9 mouse cellular contexts compared by ENCODE assay signal in the genomic region with DNA sequence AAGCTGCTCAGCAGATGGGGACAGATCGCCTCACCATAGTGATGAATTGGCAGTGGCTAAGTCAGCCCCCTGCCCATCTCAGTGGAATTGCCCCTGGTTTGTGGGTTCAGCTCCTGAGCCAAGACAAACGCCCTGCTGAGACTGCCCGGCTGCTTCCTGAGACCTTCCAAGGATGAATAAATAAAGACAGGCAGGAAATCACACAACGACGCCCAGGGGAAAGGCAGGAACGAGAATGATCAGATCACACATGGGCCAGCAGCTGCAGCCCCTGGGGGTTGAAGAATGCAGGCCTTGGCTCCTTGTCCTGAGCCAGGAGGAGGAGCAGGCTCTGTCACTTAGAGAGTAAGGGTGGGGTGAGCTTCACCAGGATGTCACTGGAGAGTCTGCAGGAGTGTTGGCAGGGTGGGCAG. TPM values are rescaled to one million over a fixed set of nuclear protein-coding genes. Genes with fewer than 3 reads are reported as not detected.
DNase-seq lines count a peak whose midpoint lies in the region; ATAC-seq lines count a peak whose summit lies in the region.
"Had no signal": no experiment of that assay in that cellular context is flagged by ENCODE, and none has a peak within 500 bp of the region (broad histone marks: within the 10 kb centered on the region; RNA-seq: fewer than 3 reads in every experiment).

No protein-coding gene starts in this region.

- peaks cover 27% of the 10 kb centered on the region for H3K4me1 ChIP-seq in heart, embryonic 13.5 days
- peaks cover 21% of the 10 kb centered on the region for H3K4me1 ChIP-seq in kidney, embryonic 16.5 days (ENCODE audit: insufficient read depth, low read length)
- peaks cover 21% of the 10 kb centered on the region for H3K4me1 ChIP-seq in neural tube, embryonic 12.5 days

- peak; percentile 73 for DNase-seq in left cerebral cortex, postnatal 4 days
- no peak for DNase-seq in left cerebral cortex, postnatal 14 days (ENCODE audit: low spot score in 2 of 2)
- DNase-seq in right cerebral cortex, postnatal 25 days = no peak
- no peak for DNase-seq in layer of hippocampus, adult 9-11 months

- no peaks in the 10 kb centered on the region for H3K9me3 ChIP-seq in heart, embryonic 13.5 days
- no peaks in the 10 kb centered on the region for H3K9me3 ChIP-seq in kidney, embryonic 16.5 days (ENCODE audit: low read length)
- H3K9me3 ChIP-seq in neural tube, embryonic 12.5 days = no peaks in the 10 kb centered on the region

- 0 out of 2 replicates have a peak overlapping the region, but pooled peaks have one; percentile 12 for H3K9ac ChIP-seq in heart, embryonic 13.5 days
- H3K9ac ChIP-seq in kidney, embryonic 16.5 days (replicated peaks; ENCODE audit: low read length) = no peak overlapping the region
- no peak overlapping the region for H3K9ac ChIP-seq in neural tube, embryonic 12.5 days

- H3K27ac ChIP-seq in heart, embryonic 13.5 days (replicated peaks) = 0 out of 2 replicates have a peak overlapping the region, but pooled peaks have one; percentile 55
- H3K27ac ChIP-seq in kidney, embryonic 16.5 days (ENCODE audit: low read length) = peak overlapping the region; percentile 59
- 0 out of 2 replicates have a peak overlapping the region, but pooled peaks have one; percentile 27 for H3K27ac ChIP-seq in neural tube, embryonic 12.5 days

- no peaks in the 10 kb centered on the region for H3K27me3 ChIP-seq in heart, embryonic 13.5 days (replicated peaks)
- H3K27me3 ChIP-seq in kidney, embryonic 16.5 days (ENCODE audit: insufficient read depth, low read length) = no peaks in the 10 kb centered on the region
- H3K27me3 ChIP-seq in neural tube, embryonic 12.5 days (replicated peaks) = no peaks in the 10 kb centered on the region

- no peak overlapping the region for H3K4me2 ChIP-seq in heart, embryonic 13.5 days
- H3K4me2 ChIP-seq in kidney, embryonic 16.5 days (replicated peaks; ENCODE audit: low read depth, low read length) = no peak overlapping the region
- no peak overlapping the region for H3K4me2 ChIP-seq in neural tube, embryonic 12.5 days (replicated peaks)

- intact Hi-C loops in left cerebral cortex, postnatal 4 days (cut with DNase I) = loop anchor here (10.0 kb wide), 1 partner anchor 230 kb away; no protein-coding TSS in a partner anchor
- intact Hi-C loops in left cerebral cortex, postnatal 14 days (cut with DNase I) = no loop called here

- H3K36me3 ChIP-seq in heart, embryonic 13.5 days = peaks cover 46% of the 10 kb centered on the region
- H3K36me3 ChIP-seq in kidney, embryonic 16.5 days (ENCODE audit: insufficient read depth, low read length) = 0 out of 2 replicates have a peak, but pooled peaks cover 7% of the 10 kb centered on the region
- H3K36me3 ChIP-seq in neural tube, embryonic 12.5 days = peaks cover 9% of the 10 kb centered on the region; the same call in 1 of the 2 replicates

- no peak for ATAC-seq in heart, embryonic 13.5 days (ENCODE audit: extremely low read depth, insufficient number of reproducible peaks, low FRiP score, low TSS enrichment)
- 0 out of 2 replicates have a peak, but pooled peaks have one; percentile 17 for ATAC-seq in kidney, embryonic 16.5 days (ENCODE audit: low FRiP score, low TSS enrichment)
- no peak for ATAC-seq in neural tube, embryonic 12.5 days (ENCODE audit: low FRiP score, low read depth)
- ATAC-seq: activated CD4-positive, CD25-positive, alpha-beta regulatory T cell, adult 4 months had no signal

- WGBS in heart, embryonic 13.5 days = 50% methylated on average over 6 of the region's 6 CpGs
- WGBS in kidney, embryonic 16.5 days = 31% methylated on average over 6 of the region's 6 CpGs
- WGBS in neural tube, embryonic 12.5 days = 34% methylated on average over 6 of the region's 6 CpGs

- no peak overlapping the region for H3K4me3 ChIP-seq in heart, embryonic 13.5 days
- H3K4me3 ChIP-seq in kidney, embryonic 16.5 days (ENCODE audit: low read length) = no peak overlapping the region
- H3K4me3 ChIP-seq in neural tube, embryonic 12.5 days = no peak overlapping the region
- H3K4me3 ChIP-seq: erythroblast, embryonic 14.5 days had no signal

RNA-seq across cellular contexts. Expression of a gene that starts 21.2 kb away (rescaled TPM):
- 10 to 100 TPM; 26.4 to 27.4 TPM for total RNA-seq in left cerebral cortex, postnatal 4 days (2021)
- 10 to 100 TPM; 27.0 to 31.4 TPM for total RNA-seq in left cerebral cortex, postnatal 14 days (2021)
- polyA plus RNA-seq in heart, embryonic 13.5 days (2015; fragmentation: Nextera tagmentation; extraction: Ambion mirVana) = 16.3 and 19.2 TPM in 2 replicates
- polyA plus RNA-seq in kidney, embryonic 16.5 days (2015; fragmentation: Nextera tagmentation; extraction: Ambion mirVana) = 31.9 and 33.3 TPM in 2 replicates
- 48.4 and 50.9 TPM in 2 replicates for polyA plus RNA-seq in neural tube, embryonic 12.5 days (2016; fragmentation: Nextera tagmentation; extraction: Ambion mirVana)
